Mouse (Mus musculus) brain, embryonic 18.5 days (tissue): ENCODE measurements at regions not wholly inside any gene's neighbourhood (a gene's known extent, or its start where the extent isn't known, plus 50 kb on each side); places are given as distances from the start of the nearest gene placed in this dataset.
A peak's percentile ranks its signal among the peaks of the same experiment; 100 is the strongest.

ENCODE experiments used
- DNase-seq: peaks from one replicate; pipeline ENCODE4 v3.0.0-alpha.2; 2012; ENCODE audit warnings: low read depth, low spot score

GRCm38 (mm10) chr4:90565909-90566308, 347.3 kb downstream of the Zfp352 start:
- no peak for DNase-seq

- no peak for DNase-seq
Measured at GRCm38 (mm10) chr4:90576139-90577082, 357.8 kb downstream of the Zfp352 start.

GRCm38 (mm10) chr4:90598326-90598725, 379.7 kb downstream of the Zfp352 start:
- DNase-seq, result no peak

GRCm38 (mm10) chr4:90608941-90609340, 390.3 kb downstream of the Zfp352 start:
- DNase-seq, result no peak

- DNase-seq, result no peak
Measured at GRCm38 (mm10) chr4:90627937-90628336, 409.3 kb downstream of the Zfp352 start.

GRCm38 (mm10) chr4:90672267-90672945, 453.8 kb downstream of the Zfp352 start:
- DNase-seq, result no peak

- no peak for DNase-seq
Measured at GRCm38 (mm10) chr4:90696945-90697344, 478.3 kb downstream of the Zfp352 start.

GRCm38 (mm10) chr4:90729168-90729567, 510.5 kb downstream of the Zfp352 start:
- DNase-seq, result no peak

GRCm38 (mm10) chr4:90734856-90735255, 516.2 kb downstream of the Zfp352 start:
- DNase-seq, result peak; percentile 2

- no peak for DNase-seq
Measured at GRCm38 (mm10) chr4:90744106-90744505, 525.5 kb downstream of the Zfp352 start.
